Mouse (Mus musculus): ENCODE data around the gene Diaph3. TPM values are rescaled to one million over a fixed set of nuclear protein-coding genes. Genes with fewer than 3 reads are reported as not detected.
"Not testable (repeated sequence)": the region's sequence is repeated elsewhere in the genome, so short reads cannot be mapped to it uniquely, and the experiment has no call there.

Diaph3 gene
- polyA plus RNA-seq, 1 experiment = 0.43 TPM

- no peak overlapping the region for H3K27ac ChIP-seq (ENCODE audit: insufficient read depth, low read length)
- DNase-seq (ENCODE audit: low read depth in 1 of 2, low spot score in 2 of 2) = no peak
Observed at GRCm38 (mm10) chr14:86727538-86728045, 413.4 kb downstream of the Diaph3 start.

GRCm38 (mm10) chr14:86721768-86722167 lies 419.3 kb downstream of the Diaph3 start:
- no peaks in the 10 kb centered on the region for H3K4me1 ChIP-seq (ENCODE audit: control insufficient read depth, insufficient read depth, insufficient read length)
- no peaks in the 10 kb centered on the region for H3K36me3 ChIP-seq (ENCODE audit: control insufficient read depth, insufficient read depth, low read length)
- no peak overlapping the region for H3K27ac ChIP-seq (ENCODE audit: insufficient read depth, low read length)
- H3K27me3 ChIP-seq (ENCODE audit: control insufficient read depth, insufficient read depth, low read length) = no peaks in the 10 kb centered on the region
- DNase-seq (ENCODE audit: low read depth in 1 of 2, low spot score in 2 of 2) = no peak
- 97% methylated on average over 6 of the region's 6 CpGs for WGBS
- TF ChIP-seq POLR2A (IDR thresholded peaks at IDR 0.05; ENCODE audit: low read depth, low read length) = no peak
- no peak for TF ChIP-seq CTCF (IDR thresholded peaks at IDR 0.05; ENCODE audit: extremely low read depth, insufficient read depth, insufficient read length, insufficient replicate concordance)
- H3K4me3 ChIP-seq (ENCODE audit: extremely low read depth, insufficient read depth, insufficient read length) = no peak overlapping the region

More at GRCm38 (mm10) chr14:86727538-86728045, 413.4 kb downstream of the Diaph3 start:
- H3K27me3 ChIP-seq (ENCODE audit: control insufficient read depth, insufficient read depth, low read length) = no peaks in the 10 kb centered on the region
- 93% methylated on average over 5 of the region's 5 CpGs for WGBS
- no peaks in the 10 kb centered on the region for H3K4me1 ChIP-seq (ENCODE audit: control insufficient read depth, insufficient read depth, insufficient read length)
- H3K4me3 ChIP-seq (ENCODE audit: extremely low read depth, insufficient read depth, insufficient read length) = no peak overlapping the region
- no peaks in the 10 kb centered on the region for H3K36me3 ChIP-seq (ENCODE audit: control insufficient read depth, insufficient read depth, low read length)
- TF ChIP-seq POLR2A (IDR thresholded peaks at IDR 0.05; ENCODE audit: low read depth, low read length) (no peak), CTCF (IDR thresholded peaks at IDR 0.05; ENCODE audit: extremely low read depth, insufficient read depth, insufficient read length, insufficient replicate concordance) (no peak)

- H3K4me3 ChIP-seq (ENCODE audit: extremely low read depth, insufficient read depth, insufficient read length) = no peak overlapping the region
- WGBS = 96% methylated on average over 3 of the region's 3 CpGs
- DNase-seq (ENCODE audit: low read depth in 1 of 2, low spot score in 2 of 2) = no peak
- no peak overlapping the region for H3K27ac ChIP-seq (ENCODE audit: insufficient read depth, low read length)
- no peaks in the 10 kb centered on the region for H3K36me3 ChIP-seq (ENCODE audit: control insufficient read depth, insufficient read depth, low read length)
- no peak for TF ChIP-seq CTCF (IDR thresholded peaks at IDR 0.05; ENCODE audit: extremely low read depth, insufficient read depth, insufficient read length, insufficient replicate concordance)
- no peak for TF ChIP-seq POLR2A (IDR thresholded peaks at IDR 0.05; ENCODE audit: low read depth, low read length)
- no peaks in the 10 kb centered on the region for H3K4me1 ChIP-seq (ENCODE audit: control insufficient read depth, insufficient read depth, insufficient read length)
- no peaks in the 10 kb centered on the region for H3K27me3 ChIP-seq (ENCODE audit: control insufficient read depth, insufficient read depth, low read length)
Observed at GRCm38 (mm10) chr14:86721082-86721481, 420.0 kb downstream of the Diaph3 start.

GRCm38 (mm10) chr14:86720408-86720807 lies 420.6 kb downstream of the Diaph3 start:
- H3K4me3 ChIP-seq (ENCODE audit: extremely low read depth, insufficient read depth, insufficient read length); H3K36me3 ChIP-seq (ENCODE audit: control insufficient read depth, insufficient read depth, low read length); H3K27me3 ChIP-seq (ENCODE audit: control insufficient read depth, insufficient read depth, low read length); H3K4me1 ChIP-seq (ENCODE audit: control insufficient read depth, insufficient read depth, insufficient read length); DNase-seq (ENCODE audit: low read depth in 1 of 2, low spot score in 2 of 2); H3K27ac ChIP-seq (ENCODE audit: insufficient read depth, low read length): not testable (repeated sequence)

- no peak for DNase-seq (ENCODE audit: low read depth in 1 of 2, low spot score in 2 of 2)
- 69% methylated on average over 2 of the region's 2 CpGs for WGBS
- H3K36me3 ChIP-seq (ENCODE audit: control insufficient read depth, insufficient read depth, low read length) = no peaks in the 10 kb centered on the region
- H3K27me3 ChIP-seq (ENCODE audit: control insufficient read depth, insufficient read depth, low read length) = no peaks in the 10 kb centered on the region
- H3K4me3 ChIP-seq (ENCODE audit: extremely low read depth, insufficient read depth, insufficient read length) = no peak overlapping the region
- no peaks in the 10 kb centered on the region for H3K4me1 ChIP-seq (ENCODE audit: control insufficient read depth, insufficient read depth, insufficient read length)
- H3K27ac ChIP-seq (ENCODE audit: insufficient read depth, low read length) = no peak overlapping the region
- TF ChIP-seq POLR2A (IDR thresholded peaks at IDR 0.05; ENCODE audit: low read depth, low read length) (no peak), CTCF (IDR thresholded peaks at IDR 0.05; ENCODE audit: extremely low read depth, insufficient read depth, insufficient read length, insufficient replicate concordance) (no peak)
Observed at GRCm38 (mm10) chr14:86714088-86714690, 426.8 kb downstream of the Diaph3 start.

GRCm38 (mm10) chr14:86704080-86704479 lies 437.0 kb downstream of the Diaph3 start:
- WGBS = 76% methylated on average over 3 of the region's 3 CpGs
- Histone ChIP-seq H3K4me1 (ENCODE audit: control insufficient read depth, insufficient read depth, insufficient read length) (no peaks in the 10 kb centered on the region), H3K36me3 (ENCODE audit: control insufficient read depth, insufficient read depth, low read length) (no peaks in the 10 kb centered on the region), H3K4me3 (ENCODE audit: extremely low read depth, insufficient read depth, insufficient read length) (no peak overlapping the region), H3K27ac (ENCODE audit: insufficient read depth, low read length) (no peak overlapping the region), H3K27me3 (ENCODE audit: control insufficient read depth, insufficient read depth, low read length) (no peaks in the 10 kb centered on the region)
- no peak for TF ChIP-seq CTCF (IDR thresholded peaks at IDR 0.05; ENCODE audit: extremely low read depth, insufficient read depth, insufficient read length, insufficient replicate concordance)
- no peak for TF ChIP-seq POLR2A (IDR thresholded peaks at IDR 0.05; ENCODE audit: low read depth, low read length)
- DNase-seq (ENCODE audit: low read depth in 1 of 2, low spot score in 2 of 2) = no peak

- no peak for DNase-seq (ENCODE audit: low read depth in 1 of 2, low spot score in 2 of 2)
- WGBS = 95% methylated on average over 4 of the region's 4 CpGs
- Histone ChIP-seq H3K27ac (ENCODE audit: insufficient read depth, low read length) (no peak overlapping the region), H3K4me1 (ENCODE audit: control insufficient read depth, insufficient read depth, insufficient read length) (no peaks in the 10 kb centered on the region), H3K4me3 (ENCODE audit: extremely low read depth, insufficient read depth, insufficient read length) (no peak overlapping the region), H3K36me3 (ENCODE audit: control insufficient read depth, insufficient read depth, low read length) (no peaks in the 10 kb centered on the region), H3K27me3 (ENCODE audit: control insufficient read depth, insufficient read depth, low read length) (no peaks in the 10 kb centered on the region)
- no peak for TF ChIP-seq POLR2A (IDR thresholded peaks at IDR 0.05; ENCODE audit: low read depth, low read length)
- TF ChIP-seq CTCF (IDR thresholded peaks at IDR 0.05; ENCODE audit: extremely low read depth, insufficient read depth, insufficient read length, insufficient replicate concordance) = no peak
Observed at GRCm38 (mm10) chr14:86701145-86701544, 439.9 kb downstream of the Diaph3 start.
